Mouse (Mus musculus): ENCODE results near the gene Fam210b.

GRCm38 (mm10) chr2:172353218-172353617 is 7.9 kb downstream of the Fam210b start:
- TF ChIP-seq CTCF (IDR thresholded peaks at IDR 0.05; ENCODE audit: insufficient read depth, low read depth, low read length), result no peak
- TF ChIP-seq POLR2A (IDR thresholded peaks at IDR 0.05; ENCODE audit: insufficient read depth, low read depth, low read length), result no peak
